Mouse (Mus musculus) hindbrain, embryonic 15.5 days (tissue): Measurements from ENCODE around the gene Tex14. TPM values are rescaled to one million over a fixed set of nuclear protein-coding genes. Genes with fewer than 3 reads are reported as not detected.
"Not testable (repeated sequence)": the region's sequence is repeated elsewhere in the genome, so short reads cannot be mapped to it uniquely, and the experiment has no call there.

Experiments
- ATAC-seq: fragments of 200-750 bp; cut with Nextera tagmentation; 2 replicates; pipeline ENCODE4 v1.8.0; 2017; ENCODE audit warnings: low read depth, moderate number of reproducible peaks, moderate TSS enrichment; ENCODE audit not compliant: low FRiP score
- H3K27ac ChIP-seq: fragments of 300-500 bp; sonication (generic); replicated peaks from 2 replicates; pipeline ENCODE4 v1.5.1; 2015; ENCODE audit warnings: mild to moderate bottlenecking, inconsistent platforms
- H3K27me3 ChIP-seq: fragments of 300-500 bp; sonication (generic); 2 replicates; pipeline ENCODE4 v1.6.1; 2015; ENCODE audit warnings: control low read depth, inconsistent platforms
- H3K36me3 ChIP-seq: fragments of 300-500 bp; sonication (generic); 2 replicates; pipeline ENCODE4 v1.6.1; 2015; ENCODE audit warnings: control low read depth, inconsistent platforms
- H3K4me1 ChIP-seq: fragments of 300-500 bp; sonication (generic); replicated peaks from 2 replicates; pipeline ENCODE4 v1.6.1; 2015; ENCODE audit warnings: control low read depth, inconsistent platforms
- H3K4me2 ChIP-seq: fragments of 300-500 bp; sonication (generic); 2 replicates; pipeline ENCODE4 v1.6.1; 2015; ENCODE audit warnings: moderate library complexity, mild to moderate bottlenecking, inconsistent platforms
- H3K4me3 ChIP-seq: fragments of 300-500 bp; sonication (generic); 2 replicates; pipeline ENCODE4 v1.5.1; 2015; ENCODE audit warnings: mild to moderate bottlenecking, inconsistent platforms
- H3K9ac ChIP-seq: fragments of 300-500 bp; sonication (generic); 2 replicates; pipeline ENCODE4 v1.6.1; 2015; ENCODE audit warnings: inconsistent platforms
- H3K9me3 ChIP-seq: fragments of 300-500 bp; sonication (generic); 2 replicates; pipeline ENCODE4 v1.6.1; 2016; ENCODE audit warnings: control low read depth, inconsistent platforms
- WGBS: fragments of 180-500 bp; shearing (Covaris S2); methylation state at CpG from one replicate; pipeline ENCODE4 v1.1.7; 2015; 5-methylcytosine and 5-hydroxymethylcytosine counted together
- polyA plus RNA-seq: library from polyadenylated mRNA; unstranded; fragments of >200 nt; fragmentation: Nextera tagmentation; extraction: Ambion mirVana; gene quantifications from 2 replicates; pipeline ENCODE4 v1.2.1, GENCODE M21; 2015

Tex14 gene
- polyA plus RNA-seq, 1 experiment from 2014 or later = 1.9 TPM

DNA sequence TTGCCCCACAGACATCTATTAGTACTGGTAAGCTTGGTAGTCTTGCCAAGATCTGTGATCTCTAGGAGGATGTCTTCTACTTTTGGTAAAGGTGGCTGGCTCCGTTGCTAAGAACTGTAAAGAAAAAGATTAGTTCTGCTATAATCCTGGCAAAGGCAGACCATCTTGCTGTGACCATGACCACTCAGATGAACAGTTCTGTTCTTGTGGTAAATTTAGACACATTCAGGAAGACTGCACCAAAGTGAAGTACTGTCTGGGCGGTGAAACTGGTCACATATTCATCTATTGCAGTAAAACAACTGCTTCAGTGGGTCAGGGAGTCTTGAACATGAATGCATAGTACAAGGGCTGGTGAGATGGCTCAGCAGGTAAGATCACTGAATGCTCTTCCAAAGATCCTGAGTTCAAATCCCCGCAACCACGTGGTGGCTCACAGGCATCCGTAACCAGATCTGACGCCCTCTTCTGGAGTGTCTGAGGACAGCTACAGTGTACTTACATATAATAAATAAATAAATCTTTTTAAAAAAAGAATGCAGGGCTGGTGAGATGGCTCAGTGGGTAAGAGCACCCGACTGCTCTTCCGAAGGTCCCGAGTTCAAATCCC, 63.9 kb downstream of the Tex14 start:
- ATAC-seq = no peak

DNA sequence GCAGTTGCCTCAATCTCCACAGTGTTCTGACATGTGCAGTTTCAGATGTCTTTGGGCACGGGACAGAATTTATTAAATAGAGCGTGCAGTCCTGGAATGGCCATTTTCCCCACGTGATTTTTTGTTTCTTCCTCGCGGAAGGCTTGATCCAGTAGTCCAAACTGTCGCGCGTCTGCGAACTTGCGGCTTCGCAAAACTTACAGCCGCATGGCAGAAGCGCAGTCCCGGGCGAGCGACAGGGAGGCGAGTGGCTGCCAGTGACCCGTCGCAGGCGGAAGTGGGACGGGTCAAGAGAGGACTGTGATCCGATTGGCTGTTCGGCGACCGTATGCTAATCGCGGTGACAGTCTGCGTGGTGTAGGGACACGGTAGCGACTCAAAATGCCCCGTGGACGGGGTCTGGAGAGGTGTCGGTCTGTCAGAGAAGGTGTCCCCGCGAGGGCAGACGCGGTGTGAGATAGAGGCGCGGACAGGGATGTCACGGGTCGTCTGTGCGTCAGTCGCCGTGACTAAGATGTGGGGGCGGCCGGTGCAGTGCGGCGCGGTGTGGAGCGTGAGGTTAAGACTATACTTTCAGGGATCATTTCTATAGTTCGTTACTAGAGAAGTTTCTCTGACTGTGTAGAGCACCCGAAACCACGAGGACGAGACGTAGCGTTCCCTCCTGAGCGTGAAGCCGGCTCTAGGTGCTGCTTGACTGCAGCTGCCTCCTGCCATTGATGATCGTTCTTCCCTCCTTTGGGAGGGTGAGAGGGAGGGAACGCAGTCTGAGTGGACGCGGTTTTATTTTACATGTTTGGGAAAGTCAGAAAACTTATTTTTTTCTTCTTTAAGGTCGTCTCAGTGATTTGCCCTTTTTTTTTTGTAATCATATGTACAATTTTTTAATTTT, 66.2 kb downstream of the Tex14 start:
- WGBS = under 1% methylated on average over 28 of the region's 63 CpGs

More for the DNA sequence above, 63.9 kb downstream of the Tex14 start:
- H3K36me3 ChIP-seq = no peaks in the 10 kb centered on the region
- H3K4me1 ChIP-seq = peaks cover 9% of the 10 kb centered on the region
- WGBS = 83% methylated on average over 9 of the region's 9 CpGs
- no peaks in the 10 kb centered on the region for H3K9me3 ChIP-seq
- no peak overlapping the region for H3K4me2 ChIP-seq
- H3K4me3 ChIP-seq = no peak overlapping the region
- H3K9ac ChIP-seq = no peak overlapping the region
- H3K27ac ChIP-seq = no peak overlapping the region
- H3K27me3 ChIP-seq = no peaks in the 10 kb centered on the region

DNA sequence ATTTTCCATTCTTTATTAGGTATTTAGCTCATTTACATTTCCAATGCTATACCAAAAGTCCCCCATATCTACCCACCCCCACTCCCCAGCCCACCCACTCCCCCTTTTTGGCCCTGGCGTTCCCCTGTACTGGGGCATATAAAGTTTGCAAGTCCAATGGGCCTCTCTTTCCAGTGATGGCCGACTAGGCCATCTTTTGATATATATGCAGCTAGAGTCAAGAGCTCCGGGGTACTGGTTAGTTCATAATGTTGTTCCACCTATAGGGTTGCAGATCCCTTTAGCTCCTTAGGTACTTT, 66.8 kb downstream of the Tex14 start:
- H3K27me3 ChIP-seq, H3K27ac ChIP-seq, H3K9me3 ChIP-seq, H3K4me3 ChIP-seq, H3K4me2 ChIP-seq, H3K4me1 ChIP-seq, H3K9ac ChIP-seq, H3K36me3 ChIP-seq: not testable (repeated sequence)
- WGBS = 0% methylated on average over 1 of the region's 3 CpGs
- peak; percentile 10; the same call in 1 of the 2 replicates for ATAC-seq

More for the DNA sequence above, 66.2 kb downstream of the Tex14 start:
- peak overlapping the region; percentile 64 for H3K4me2 ChIP-seq
- H3K4me3 ChIP-seq = peak overlapping the region; percentile 38
- H3K9me3 ChIP-seq, H3K4me1 ChIP-seq, H3K36me3 ChIP-seq, H3K27me3 ChIP-seq: not testable (repeated sequence)
- ATAC-seq = peak; percentile 99
- H3K27ac ChIP-seq = peak overlapping the region; percentile 30
- H3K9ac ChIP-seq = peak overlapping the region; percentile 11; the same call in 1 of the 2 replicates

- H3K27ac ChIP-seq, H3K9ac ChIP-seq, H3K4me3 ChIP-seq, H3K36me3 ChIP-seq, H3K27me3 ChIP-seq, H3K4me1 ChIP-seq, ATAC-seq, H3K9me3 ChIP-seq, H3K4me2 ChIP-seq: not testable (repeated sequence)
- 21% methylated on average over 4 of the region's 4 CpGs for WGBS
Measured at GRCm38 (mm10) chr11:87472058-87472457, 67.2 kb downstream of the Tex14 start.

- 69% methylated on average over 2 of the region's 2 CpGs for WGBS
- H3K27me3 ChIP-seq, H3K4me2 ChIP-seq, H3K4me3 ChIP-seq, H3K4me1 ChIP-seq, H3K9me3 ChIP-seq, ATAC-seq, H3K36me3 ChIP-seq, H3K9ac ChIP-seq, H3K27ac ChIP-seq: not testable (repeated sequence)
Measured at GRCm38 (mm10) chr11:87479172-87479571, 74.3 kb downstream of the Tex14 start.

DNA sequence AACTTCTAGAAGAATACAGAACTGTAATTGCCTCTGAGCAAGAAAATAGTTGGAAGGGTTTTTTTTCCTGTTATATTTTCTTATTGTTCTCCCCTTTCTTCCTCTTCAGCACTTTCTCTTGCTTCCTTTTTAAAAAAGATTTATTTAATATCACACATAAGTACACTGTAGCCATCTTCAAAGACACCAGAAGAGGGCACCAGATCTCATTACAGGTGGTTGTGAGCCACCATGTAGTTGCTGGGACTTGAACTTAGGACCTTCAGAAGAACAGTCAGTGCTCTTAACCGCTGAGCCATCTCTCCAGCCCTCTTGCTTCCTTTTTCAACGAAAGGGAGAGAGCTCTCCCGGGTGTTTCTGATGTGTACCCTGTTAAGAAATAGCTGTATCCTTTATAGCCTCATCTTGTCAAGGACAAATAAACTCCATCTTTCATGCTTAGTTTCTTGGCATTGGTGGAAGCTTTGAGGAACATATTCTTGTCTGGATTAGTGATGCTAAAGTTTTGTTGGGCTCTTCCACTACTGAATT, 79.0 kb downstream of the Tex14 start:
- H3K27ac ChIP-seq = no peak overlapping the region
- no peaks in the 10 kb centered on the region for H3K9me3 ChIP-seq
- no peaks in the 10 kb centered on the region for H3K4me1 ChIP-seq
- WGBS = 83% methylated on average over 3 of the region's 3 CpGs
- no peak for ATAC-seq
- no peaks in the 10 kb centered on the region for H3K36me3 ChIP-seq
- no peak overlapping the region for H3K4me3 ChIP-seq
- H3K9ac ChIP-seq = no peak overlapping the region
- no peaks in the 10 kb centered on the region for H3K27me3 ChIP-seq
- H3K4me2 ChIP-seq = no peak overlapping the region

DNA sequence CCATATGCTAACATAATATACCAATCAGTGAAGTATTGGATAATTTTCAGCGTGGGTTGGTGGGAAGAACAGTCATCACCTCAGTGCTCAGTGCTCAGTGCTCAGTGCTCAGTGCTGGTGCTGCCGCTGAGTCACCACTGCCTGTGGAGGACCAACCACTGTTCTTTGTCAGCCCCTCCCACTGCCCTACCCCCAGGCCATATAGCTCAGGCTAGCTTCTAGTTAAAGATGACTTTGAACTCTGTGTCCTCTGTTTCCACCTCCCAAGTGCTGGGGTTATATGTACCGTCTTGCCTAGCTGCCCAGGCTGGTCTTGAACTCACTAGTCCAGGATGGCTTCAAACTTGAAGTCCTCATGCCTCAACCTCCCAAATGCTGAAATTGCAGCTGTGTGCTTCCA, 84.1 kb downstream of the Tex14 start:
- no peak overlapping the region for H3K4me3 ChIP-seq
- H3K4me2 ChIP-seq = no peak overlapping the region
- no peak overlapping the region for H3K27ac ChIP-seq
- no peak for ATAC-seq
- H3K36me3 ChIP-seq = no peaks in the 10 kb centered on the region
- H3K27me3 ChIP-seq = no peaks in the 10 kb centered on the region
- 82% methylated on average over 3 of the region's 3 CpGs for WGBS
- H3K9me3 ChIP-seq = no peaks in the 10 kb centered on the region
- no peak overlapping the region for H3K9ac ChIP-seq
- no peaks in the 10 kb centered on the region for H3K4me1 ChIP-seq

- Histone ChIP-seq H3K4me3 (no peak overlapping the region), H3K27me3 (no peaks in the 10 kb centered on the region), H3K27ac (no peak overlapping the region), H3K9ac (no peak overlapping the region), H3K36me3 (no peaks in the 10 kb centered on the region), H3K4me2 (no peak overlapping the region), H3K9me3 (no peaks in the 10 kb centered on the region), H3K4me1 (no peaks in the 10 kb centered on the region)
- 68% methylated on average over 5 of the region's 5 CpGs for WGBS
- no peak for ATAC-seq
Measured at GRCm38 (mm10) chr11:87504690-87505214, 99.9 kb downstream of the Tex14 start.

GRCm38 (mm10) chr11:87506502-87506901, 101.6 kb downstream of the Tex14 start:
- H3K4me3 ChIP-seq = no peak overlapping the region
- no peak overlapping the region for H3K27ac ChIP-seq
- no peaks in the 10 kb centered on the region for H3K4me1 ChIP-seq
- WGBS = 86% methylated on average over 3 of the region's 3 CpGs
- ATAC-seq = no peak
- no peak overlapping the region for H3K4me2 ChIP-seq
- H3K9ac ChIP-seq = no peak overlapping the region
- no peaks in the 10 kb centered on the region for H3K27me3 ChIP-seq
- H3K9me3 ChIP-seq = no peaks in the 10 kb centered on the region
- no peaks in the 10 kb centered on the region for H3K36me3 ChIP-seq

DNA sequence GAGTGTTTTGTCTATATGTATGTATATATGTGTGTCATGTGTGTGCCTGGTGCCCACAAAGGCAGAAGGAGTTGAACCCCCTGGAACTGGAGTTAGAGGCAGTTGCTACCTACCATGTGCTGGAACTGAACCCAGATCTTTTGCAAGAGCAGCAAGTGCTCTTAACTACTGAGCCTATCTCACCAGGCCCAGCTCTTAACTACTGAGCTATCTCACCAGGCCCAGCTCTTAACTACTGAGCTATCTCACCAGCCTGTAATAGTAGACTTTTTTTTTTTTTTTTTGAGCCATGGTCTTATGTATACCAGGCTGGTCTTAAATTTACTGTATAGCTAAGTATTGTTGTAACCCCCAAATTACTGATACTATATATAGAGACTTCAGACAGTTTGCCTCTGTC, 102.2 kb downstream of the Tex14 start:
- no peaks in the 10 kb centered on the region for H3K27me3 ChIP-seq
- H3K4me3 ChIP-seq = no peak overlapping the region
- no peaks in the 10 kb centered on the region for H3K4me1 ChIP-seq
- no peak overlapping the region for H3K9ac ChIP-seq
- no peak for ATAC-seq
- H3K9me3 ChIP-seq = no peaks in the 10 kb centered on the region
- no peaks in the 10 kb centered on the region for H3K36me3 ChIP-seq
- H3K27ac ChIP-seq = no peak overlapping the region
- H3K4me2 ChIP-seq = no peak overlapping the region

DNA sequence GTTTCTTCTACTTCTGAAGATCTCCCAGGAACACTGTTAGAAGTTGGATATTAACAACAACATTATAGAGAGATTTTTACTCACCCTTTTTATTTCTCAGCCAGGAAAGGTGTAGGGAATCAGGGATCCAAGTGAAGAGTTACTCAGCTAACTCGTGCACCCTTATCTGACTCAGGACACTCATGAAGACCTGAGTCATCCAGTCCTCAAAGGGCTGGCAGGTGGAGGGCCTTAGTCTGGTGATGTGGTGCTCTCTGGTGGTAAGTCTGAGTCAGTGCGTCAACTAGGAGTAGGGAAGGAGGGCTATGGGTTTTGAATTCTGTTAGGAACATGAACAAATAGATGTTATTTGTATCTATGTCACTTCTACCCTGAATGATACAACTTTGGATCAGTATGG, 114.4 kb downstream of the Tex14 start:
- Histone ChIP-seq H3K9me3 (no peaks in the 10 kb centered on the region), H3K4me2 (no peak overlapping the region), H3K27ac (no peak overlapping the region), H3K36me3 (no peaks in the 10 kb centered on the region), H3K9ac (no peak overlapping the region), H3K4me3 (no peak overlapping the region), H3K4me1 (no peaks in the 10 kb centered on the region), H3K27me3 (no peaks in the 10 kb centered on the region)
- WGBS = 14% methylated on average over 2 of the region's 2 CpGs
- no peak for ATAC-seq

- Histone ChIP-seq H3K4me3 (no peak overlapping the region), H3K9me3 (no peaks in the 10 kb centered on the region), H3K27me3 (no peaks in the 10 kb centered on the region), H3K4me1 (no peaks in the 10 kb centered on the region), H3K27ac (no peak overlapping the region), H3K36me3 (no peaks in the 10 kb centered on the region), H3K9ac (no peak overlapping the region), H3K4me2 (no peak overlapping the region)
- no peak for ATAC-seq
- 66% methylated on average over 5 of the region's 5 CpGs for WGBS
Measured at GRCm38 (mm10) chr11:87523466-87523865, 118.6 kb downstream of the Tex14 start.
